21 mouse cellular contexts compared by ENCODE assay signal in the genomic region with DNA sequence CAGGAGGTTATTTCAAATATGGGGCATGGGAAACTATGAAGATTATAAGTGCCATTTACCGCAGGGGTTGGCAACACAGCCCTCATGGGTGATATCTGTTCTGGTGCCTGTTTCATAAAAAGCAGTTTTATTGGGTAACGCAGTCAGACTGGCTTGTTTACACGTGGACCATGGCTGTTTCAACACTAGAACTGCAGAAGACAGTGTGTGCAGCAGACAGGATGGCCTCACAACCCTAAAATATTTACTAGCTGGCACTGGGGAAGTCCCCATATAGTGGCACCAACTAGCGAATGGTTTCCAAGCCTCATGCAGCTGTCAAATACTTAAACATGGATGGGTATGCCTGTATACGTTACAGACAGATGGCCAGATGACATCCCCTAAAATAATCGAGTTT.
DNase-seq lines count a peak whose midpoint lies in the region; TF ChIP-seq lines count a peak whose summit lies in the region.
"Had no signal": no experiment of that assay in that cellular context is flagged by ENCODE, and none has a peak within 500 bp of the region (broad histone marks: within the 10 kb centered on the region; RNA-seq: fewer than 3 reads in every experiment).

No protein-coding gene starts in this region.

- peak overlapping the region; percentile 30; the same call in 1 of the 2 replicates for H3K27ac ChIP-seq in bone marrow macrophage, adult 2 months (ENCODE audit: insufficient read depth, low read depth, low read length)
- H3K27ac ChIP-seq: embryonic facial prominence, embryonic 13.5 days; forebrain, embryonic 12.5 days; gastrocnemius, adult 2 months; heart, adult 2 months; heart, embryonic 15.5 days; hindbrain, embryonic 10.5 days; hindbrain, embryonic 14.5 days had no signal

- H3K4me1 ChIP-seq in bone marrow macrophage, adult 2 months (ENCODE audit: control insufficient read depth, insufficient read depth, low read length) = peaks cover 53% of the 10 kb centered on the region
- H3K4me1 ChIP-seq: embryonic facial prominence, embryonic 13.5 days; forebrain, embryonic 12.5 days; hindbrain, embryonic 10.5 days had no signal

- TF ChIP-seq CTCF in bone marrow macrophage, adult 2 months (IDR thresholded peaks at IDR 0.05; ENCODE audit: low read depth, low read length) = no peak

- TF ChIP-seq POLR2A in bone marrow macrophage, adult 2 months (IDR thresholded peaks at IDR 0.05; ENCODE audit: borderline replicate concordance, low read depth, low read length) = no peak

- H3K4me3 ChIP-seq in bone marrow macrophage, adult 2 months (ENCODE audit: insufficient read depth, low read length) = no peak overlapping the region
- H3K4me3 ChIP-seq: embryonic facial prominence, embryonic 13.5 days; forebrain, embryonic 12.5 days; gastrocnemius, adult 2 months; heart, adult 2 months; heart, embryonic 15.5 days; hindbrain, embryonic 10.5 days had no signal

- DNase-seq in layer of hippocampus, adult 9-11 months = peak; percentile 69
- DNase-seq in layer of hippocampus, adult 18-20 months (ENCODE audit: low spot score in 2 of 2) = no peak
- peak; percentile 36 for DNase-seq in lung, postnatal 36 days
- no peak for DNase-seq in lung, adult 18-20 months
- DNase-seq in neural tube, embryonic 10.5 days (ENCODE audit: extremely low spot score, low spot score) = no peak
- DNase-seq in frontal cortex, postnatal 36 days (ENCODE audit: low spot score in 2 of 2) = no peak
- DNase-seq: adrenal gland, adult 8-10 months; adrenal gland, postnatal 36 days; cerebellum, adult 11 months; cerebellum, adult 9-10 months; cerebellum, postnatal 25 days; gastrocnemius, adult 2 months; gastrocnemius, postnatal 36 days; heart, adult 2 months; heart, postnatal 14 days had no signal

Comparison
In these comparisons a context has a peak if more than half of its experiments do, and no peak if none do; other contexts are left out.
1. DNase-seq: peak in layer of hippocampus, adult 9-11 months (single experiment) and lung, postnatal 36 days (single experiment); none in layer of hippocampus, adult 18-20 months (0 of 2), lung, adult 18-20 months (0 of 2), neural tube, embryonic 10.5 days (single experiment) and frontal cortex, postnatal 36 days (0 of 2).